Mouse (Mus musculus): ENCODE measurements around the gene Asxl2. TPM values are rescaled to one million over a fixed set of nuclear protein-coding genes. Genes with fewer than 3 reads are reported as not detected.
"Not testable (repeated sequence)": the region's sequence is repeated elsewhere in the genome, so short reads cannot be mapped to it uniquely, and the experiment has no call there.

The Asxl2 gene
- polyA plus RNA-seq, 1 experiment from 2014 or later = 19.2 TPM

- Histone ChIP-seq H3K4me1 (no peaks in the 10 kb centered on the region), H3K9ac (no peak overlapping the region), H3K4me2 (replicated peaks) (no peak overlapping the region), H3K9me3 (replicated peaks) (0 out of 2 replicates have a peak, but pooled peaks cover 3% of the 10 kb centered on the region), H3K27ac (no peak overlapping the region), H3K36me3 (no peaks in the 10 kb centered on the region), H3K27me3 (no peaks in the 10 kb centered on the region), H3K4me3 (no peak overlapping the region)
- no peak for ATAC-seq (ENCODE audit: low FRiP score)
- WGBS = 90% methylated on average over 5 of the region's 5 CpGs
Measured at GRCm38 (mm10) chr12:3525536-3525935, 98.9 kb downstream of the Asxl2 start.

GRCm38 (mm10) chr12:3535446-3535845, 108.8 kb downstream of the Asxl2 start:
- not testable (repeated sequence) for ATAC-seq (ENCODE audit: low FRiP score)
- WGBS = 100% methylated on average over 1 of the region's 1 CpGs

GRCm38 (mm10) chr12:3537616-3538015, 111.0 kb downstream of the Asxl2 start:
- no peak overlapping the region for H3K27ac ChIP-seq
- H3K9me3 ChIP-seq (replicated peaks) = no peaks in the 10 kb centered on the region
- no peak overlapping the region for H3K4me2 ChIP-seq (replicated peaks)
- H3K9ac ChIP-seq = no peak overlapping the region
- WGBS = 82% methylated on average over 3 of the region's 3 CpGs
- no peak overlapping the region for H3K4me3 ChIP-seq
- no peaks in the 10 kb centered on the region for H3K4me1 ChIP-seq
- H3K36me3 ChIP-seq = no peaks in the 10 kb centered on the region
- no peaks in the 10 kb centered on the region for H3K27me3 ChIP-seq
- ATAC-seq (ENCODE audit: low FRiP score) = no peak

More at GRCm38 (mm10) chr12:3535446-3535845, 108.8 kb downstream of the Asxl2 start:
- H3K4me2 ChIP-seq (replicated peaks); H3K4me3 ChIP-seq; H3K9ac ChIP-seq; H3K4me1 ChIP-seq; H3K9me3 ChIP-seq (replicated peaks); H3K27ac ChIP-seq; H3K36me3 ChIP-seq; H3K27me3 ChIP-seq: not testable (repeated sequence)

GRCm38 (mm10) chr12:3538036-3538435, 111.4 kb downstream of the Asxl2 start:
- no peaks in the 10 kb centered on the region for H3K9me3 ChIP-seq (replicated peaks)
- WGBS = 81% methylated on average over 1 of the region's 1 CpGs

GRCm38 (mm10) chr12:3539605-3540004, 112.9 kb downstream of the Asxl2 start:
- 77% methylated on average over 2 of the region's 2 CpGs for WGBS
- Histone ChIP-seq H3K4me3 (no peak overlapping the region), H3K4me1 (no peaks in the 10 kb centered on the region), H3K27ac (no peak overlapping the region), H3K4me2 (replicated peaks) (no peak overlapping the region), H3K9ac (no peak overlapping the region), H3K9me3 (replicated peaks) (no peaks in the 10 kb centered on the region), H3K27me3 (no peaks in the 10 kb centered on the region), H3K36me3 (no peaks in the 10 kb centered on the region)
- no peak for ATAC-seq (ENCODE audit: low FRiP score)

More at GRCm38 (mm10) chr12:3538036-3538435, 111.4 kb downstream of the Asxl2 start:
- no peak overlapping the region for H3K27ac ChIP-seq
- H3K36me3 ChIP-seq = no peaks in the 10 kb centered on the region
- H3K9ac ChIP-seq = no peak overlapping the region
- no peak overlapping the region for H3K4me2 ChIP-seq (replicated peaks)
- no peak overlapping the region for H3K4me3 ChIP-seq
- ATAC-seq (ENCODE audit: low FRiP score) = no peak
- H3K27me3 ChIP-seq = no peaks in the 10 kb centered on the region
- no peaks in the 10 kb centered on the region for H3K4me1 ChIP-seq

- Histone ChIP-seq H3K4me2 (replicated peaks) (no peak overlapping the region), H3K9ac (no peak overlapping the region), H3K9me3 (replicated peaks) (no peaks in the 10 kb centered on the region), H3K27ac (no peak overlapping the region), H3K36me3 (no peaks in the 10 kb centered on the region), H3K27me3 (no peaks in the 10 kb centered on the region), H3K4me1 (no peaks in the 10 kb centered on the region), H3K4me3 (no peak overlapping the region)
- 94% methylated on average over 7 of the region's 7 CpGs for WGBS
- ATAC-seq (ENCODE audit: low FRiP score) = no peak
Measured at GRCm38 (mm10) chr12:3540871-3541270, 114.2 kb downstream of the Asxl2 start.

- Histone ChIP-seq H3K9me3 (replicated peaks) (no peaks in the 10 kb centered on the region), H3K4me2 (replicated peaks) (no peak overlapping the region), H3K27me3 (no peaks in the 10 kb centered on the region), H3K4me3 (no peak overlapping the region), H3K27ac (no peak overlapping the region), H3K4me1 (peaks cover 3% of the 10 kb centered on the region; the same call in 1 of the 2 replicates), H3K9ac (no peak overlapping the region), H3K36me3 (no peaks in the 10 kb centered on the region)
- 84% methylated on average over 3 of the region's 3 CpGs for WGBS
- no peak for ATAC-seq (ENCODE audit: low FRiP score)
Measured at GRCm38 (mm10) chr12:3545451-3545850, 118.8 kb downstream of the Asxl2 start.

- H3K36me3 ChIP-seq = no peaks in the 10 kb centered on the region
- H3K9ac ChIP-seq = no peak overlapping the region
- H3K4me3 ChIP-seq = no peak overlapping the region
- H3K27me3 ChIP-seq = no peaks in the 10 kb centered on the region
- H3K4me1 ChIP-seq = peaks cover 3% of the 10 kb centered on the region; the same call in 1 of the 2 replicates
- no peaks in the 10 kb centered on the region for H3K9me3 ChIP-seq (replicated peaks)
- ATAC-seq (ENCODE audit: low FRiP score) = no peak
- WGBS = 50% methylated on average over 4 of the region's 4 CpGs
- no peak overlapping the region for H3K4me2 ChIP-seq (replicated peaks)
- H3K27ac ChIP-seq = no peak overlapping the region
Measured at GRCm38 (mm10) chr12:3546121-3546658, 119.5 kb downstream of the Asxl2 start.

GRCm38 (mm10) chr12:3546781-3547180, 120.1 kb downstream of the Asxl2 start:
- H3K9ac ChIP-seq = no peak overlapping the region
- WGBS = 45% methylated on average over 6 of the region's 6 CpGs

GRCm38 (mm10) chr12:3547506-3547905, 120.8 kb downstream of the Asxl2 start:
- Histone ChIP-seq H3K4me3 (no peak overlapping the region), H3K36me3 (no peaks in the 10 kb centered on the region), H3K4me2 (replicated peaks) (no peak overlapping the region), H3K4me1 (peaks cover 3% of the 10 kb centered on the region; the same call in 1 of the 2 replicates), H3K9me3 (replicated peaks) (no peaks in the 10 kb centered on the region), H3K9ac (no peak overlapping the region), H3K27ac (no peak overlapping the region), H3K27me3 (no peaks in the 10 kb centered on the region)
- WGBS = 65% methylated on average over 4 of the region's 4 CpGs
- ATAC-seq (ENCODE audit: low FRiP score) = no peak

More at GRCm38 (mm10) chr12:3546781-3547180, 120.1 kb downstream of the Asxl2 start:
- Histone ChIP-seq H3K4me3 (no peak overlapping the region), H3K27ac (no peak overlapping the region), H3K4me1 (peaks cover 3% of the 10 kb centered on the region; the same call in 1 of the 2 replicates), H3K27me3 (no peaks in the 10 kb centered on the region), H3K36me3 (no peaks in the 10 kb centered on the region), H3K4me2 (replicated peaks) (no peak overlapping the region), H3K9me3 (replicated peaks) (no peaks in the 10 kb centered on the region)
- ATAC-seq (ENCODE audit: low FRiP score) = no peak

GRCm38 (mm10) chr12:3547911-3548310, 121.3 kb downstream of the Asxl2 start:
- H3K4me3 ChIP-seq = no peak overlapping the region

GRCm38 (mm10) chr12:3548582-3549211, 122.0 kb downstream of the Asxl2 start:
- Histone ChIP-seq H3K27ac (no peak overlapping the region), H3K36me3 (no peaks in the 10 kb centered on the region), H3K9ac (no peak overlapping the region), H3K27me3 (no peaks in the 10 kb centered on the region), H3K4me2 (replicated peaks) (no peak overlapping the region), H3K4me1 (peaks cover 3% of the 10 kb centered on the region; the same call in 1 of the 2 replicates), H3K4me3 (no peak overlapping the region), H3K9me3 (replicated peaks) (no peaks in the 10 kb centered on the region)
- WGBS = 60% methylated on average over 5 of the region's 5 CpGs
- no peak for ATAC-seq (ENCODE audit: low FRiP score)

More at GRCm38 (mm10) chr12:3547911-3548310, 121.3 kb downstream of the Asxl2 start:
- WGBS = 65% methylated on average over 2 of the region's 3 CpGs
- no peak for ATAC-seq (ENCODE audit: low FRiP score)
- H3K9me3 ChIP-seq (replicated peaks) = no peaks in the 10 kb centered on the region
- H3K27me3 ChIP-seq = no peaks in the 10 kb centered on the region
- no peak overlapping the region for H3K9ac ChIP-seq
- no peak overlapping the region for H3K4me2 ChIP-seq (replicated peaks)
- no peak overlapping the region for H3K27ac ChIP-seq
- H3K36me3 ChIP-seq = no peaks in the 10 kb centered on the region
- H3K4me1 ChIP-seq = peaks cover 3% of the 10 kb centered on the region; the same call in 1 of the 2 replicates

- H3K4me1 ChIP-seq = peaks cover 3% of the 10 kb centered on the region; the same call in 1 of the 2 replicates
- WGBS = 12% methylated on average over 13 of the region's 13 CpGs
Measured at GRCm38 (mm10) chr12:3550280-3550679, 123.6 kb downstream of the Asxl2 start.

More at GRCm38 (mm10) chr12:3550280-3550679, 123.6 kb downstream of the Asxl2 start:
- H3K4me2 ChIP-seq (replicated peaks) = peak overlapping the region; percentile 31; the same call in 1 of the 2 replicates
- no peaks in the 10 kb centered on the region for H3K27me3 ChIP-seq
- no peak overlapping the region for H3K27ac ChIP-seq
- H3K9ac ChIP-seq = no peak overlapping the region
- no peak for ATAC-seq (ENCODE audit: low FRiP score)
- H3K36me3 ChIP-seq = no peaks in the 10 kb centered on the region
- H3K4me3 ChIP-seq = no peak overlapping the region
- H3K9me3 ChIP-seq (replicated peaks) = no peaks in the 10 kb centered on the region

All from hindbrain, embryonic 12.5 days (tissue).